Mouse (Mus musculus) activated CD4-positive, CD25-positive, alpha-beta regulatory T cell, adult 4 months (primary cell): ENCODE results near the gene RPS10-NUDT3. TPM values are rescaled to one million over a fixed set of nuclear protein-coding genes. Genes with fewer than 3 reads are reported as not detected.
A peak's percentile ranks its signal among the peaks of the same experiment; 100 is the strongest.

Experiments
- ATAC-seq: one replicate; pipeline ENCODE4 v1.8.0; 2017
- polyA plus RNA-seq, 2 experiments: library from polyadenylated mRNA; unstranded; fragments of 100-300 nt; shearing (Covaris generic); gene quantifications; one replicate each; pipeline ENCODE4 v1.2.1; 2017

The RPS10-NUDT3 gene
- not detected for polyA plus RNA-seq

DNA sequence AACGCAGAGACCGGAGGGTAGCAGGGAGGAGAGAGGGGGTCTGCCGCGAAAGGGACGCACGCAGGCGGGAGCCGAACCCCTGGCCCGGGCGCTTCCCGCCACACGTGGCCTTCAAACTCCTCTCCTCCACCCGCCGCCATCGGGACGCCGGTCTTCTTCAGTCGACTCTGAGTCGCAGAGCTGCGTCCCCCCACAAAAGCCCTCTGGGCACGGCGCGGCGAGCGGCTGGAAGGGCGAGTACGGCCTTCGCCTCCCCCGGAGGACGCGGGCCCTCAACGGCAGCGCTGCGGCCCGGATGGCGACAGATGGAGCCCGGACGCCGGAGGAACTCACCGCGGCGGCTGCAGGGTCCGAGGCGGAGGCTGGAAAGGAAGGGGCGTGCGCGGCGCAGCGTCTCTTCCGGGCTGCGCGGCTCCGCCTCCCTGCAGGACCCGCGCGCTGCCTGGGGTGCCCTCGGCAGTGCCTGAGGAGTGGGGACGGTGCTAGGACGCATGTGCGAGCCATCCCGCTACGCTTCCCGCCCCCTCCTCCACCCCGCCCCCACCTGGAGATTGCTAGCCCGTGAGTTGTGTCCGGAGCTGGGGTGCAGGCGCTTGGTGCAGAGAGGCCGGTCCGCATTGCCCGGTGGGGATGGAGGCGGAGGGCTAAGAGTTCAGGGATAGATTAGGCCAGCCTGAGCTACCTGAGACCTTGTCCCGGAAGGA, at the start of gene RPS10-NUDT3:
Gene RPS10-NUDT3 (minus strand): TSS at position 352 of the 704 bp plus-strand sequence.
- ATAC-seq = peak; percentile 93

DNA sequence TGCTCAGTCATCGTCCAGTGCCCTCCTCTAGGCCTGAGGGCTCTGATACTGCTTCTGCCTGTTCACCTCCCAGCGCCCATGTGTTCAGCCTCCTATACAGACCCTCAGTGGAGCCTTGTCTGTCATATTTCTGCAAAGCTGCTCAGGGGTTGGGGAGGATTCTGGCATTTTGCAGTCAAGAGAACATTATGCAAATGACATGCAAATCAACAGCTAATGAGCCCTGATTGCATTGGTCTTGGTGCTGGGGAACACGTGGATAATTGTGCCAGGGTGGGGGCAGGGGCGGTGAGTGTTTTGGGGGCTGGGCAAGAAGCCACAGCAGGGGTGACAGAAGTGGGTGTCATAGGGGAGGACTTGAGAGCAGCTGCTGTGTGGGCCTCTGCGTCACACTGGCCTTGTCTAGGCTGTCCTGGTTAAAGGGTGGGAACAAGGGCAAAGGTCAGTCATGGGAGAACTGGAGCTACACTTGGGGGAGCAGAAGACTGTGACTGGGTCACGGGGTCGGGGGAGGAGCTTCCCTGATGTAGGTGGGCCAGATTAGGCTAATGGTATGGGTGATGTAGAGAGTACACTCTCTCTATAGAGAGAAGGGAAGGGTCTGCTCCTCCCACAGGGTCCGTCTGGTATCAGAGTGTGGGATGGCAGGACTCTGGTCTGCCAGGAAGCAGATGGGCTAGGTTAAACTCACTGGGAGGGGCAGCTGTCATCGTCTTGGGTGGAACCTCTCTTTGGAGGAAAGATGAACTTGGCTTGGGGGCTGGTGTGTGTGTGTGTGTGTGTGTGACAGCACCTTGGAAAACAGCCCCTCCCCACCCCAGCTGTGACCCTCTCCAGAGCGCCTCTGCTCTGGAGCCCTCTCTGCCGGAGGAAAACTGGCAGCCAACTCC, 44.1 kb upstream of the RPS10-NUDT3 start:
- no peak for ATAC-seq

GRCm38 (mm10) chr17:27677756-27678155, 42.7 kb upstream of the RPS10-NUDT3 start:
- ATAC-seq = no peak

DNA sequence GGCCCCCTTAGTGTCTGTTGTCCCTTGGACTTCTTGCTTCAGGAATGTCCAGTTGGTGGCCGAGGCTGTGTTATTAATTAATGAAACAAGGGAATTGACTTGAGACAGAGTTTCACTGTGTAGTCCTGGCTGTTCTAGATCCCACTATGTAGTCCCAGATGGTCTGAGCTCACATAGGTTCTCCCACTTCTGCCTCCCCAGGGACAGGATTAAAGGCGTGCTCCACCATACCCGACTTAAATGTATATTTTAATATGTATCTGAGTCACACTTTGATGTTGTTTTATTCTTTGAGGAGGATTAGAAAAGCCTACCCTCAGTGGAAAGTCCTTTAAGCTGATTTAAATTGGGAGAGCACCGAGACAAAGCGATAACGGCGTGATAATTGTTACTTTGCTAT, 41.2 kb upstream of the RPS10-NUDT3 start:
- ATAC-seq = no peak

DNA sequence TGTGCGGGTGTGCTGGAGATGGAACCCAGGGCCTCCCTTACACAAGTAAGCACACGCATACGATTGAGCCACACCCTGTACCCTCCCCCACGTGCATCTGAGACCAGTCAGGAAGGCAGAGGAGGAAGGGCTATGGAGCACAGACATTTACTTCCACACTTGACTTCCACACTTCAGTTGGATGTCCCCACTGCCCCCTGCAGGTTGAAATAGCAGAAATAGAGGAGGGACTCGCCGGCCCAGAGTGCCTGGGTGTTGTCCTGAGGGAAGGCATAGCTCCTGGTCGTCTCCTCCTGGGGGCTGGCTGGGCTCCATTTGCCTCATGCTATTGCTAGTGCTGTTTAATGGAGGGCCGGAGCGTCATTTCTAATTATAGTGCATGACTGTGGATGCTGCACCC, 40.4 kb upstream of the RPS10-NUDT3 start:
- ATAC-seq = no peak

- ATAC-seq = no peak
These were observed 38.9 kb upstream of the RPS10-NUDT3 start for GRCm38 (mm10) chr17:27673945-27674344.

DNA sequence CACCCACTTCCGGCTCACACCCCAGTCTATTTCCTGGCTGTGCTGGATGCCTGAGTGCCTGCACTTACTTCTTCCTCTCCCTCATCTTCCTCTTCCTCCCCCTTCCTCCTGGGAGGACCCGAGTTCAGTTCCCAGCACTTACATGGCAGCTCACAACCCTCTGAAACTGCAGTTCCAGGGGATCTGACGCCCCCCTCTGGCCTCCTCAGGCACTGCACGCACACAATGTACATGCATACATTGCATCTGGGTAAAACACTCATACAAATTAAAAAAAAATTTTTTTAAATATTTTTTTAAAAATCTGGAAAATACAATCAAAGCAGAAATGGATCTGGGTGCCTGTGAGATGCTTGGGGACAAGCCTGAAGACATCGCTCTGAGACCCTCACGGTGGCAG, 36.7 kb upstream of the RPS10-NUDT3 start:
- no peak for ATAC-seq

- peak; percentile 12 for ATAC-seq
These were observed 23.7 kb upstream of the RPS10-NUDT3 start for GRCm38 (mm10) chr17:27658767-27659166.

GRCm38 (mm10) chr17:27657123-27657522, 22.1 kb upstream of the RPS10-NUDT3 start:
- ATAC-seq = no peak

- ATAC-seq = no peak
These were observed 21.4 kb upstream of the RPS10-NUDT3 start for GRCm38 (mm10) chr17:27656414-27656813.

GRCm38 (mm10) chr17:27656011-27656399, 21.0 kb upstream of the RPS10-NUDT3 start:
- ATAC-seq = no peak

- peak; percentile 77 for ATAC-seq
These were observed 20.3 kb upstream of the RPS10-NUDT3 start, which contains the start of gene Pacsin1 for GRCm38 (mm10) chr17:27655089-27656010. TSS of gene Pacsin1 (plus strand) at chr17:27655509.

- ATAC-seq = no peak
These were observed 18.4 kb upstream of the RPS10-NUDT3 start for GRCm38 (mm10) chr17:27653253-27653959.

DNA sequence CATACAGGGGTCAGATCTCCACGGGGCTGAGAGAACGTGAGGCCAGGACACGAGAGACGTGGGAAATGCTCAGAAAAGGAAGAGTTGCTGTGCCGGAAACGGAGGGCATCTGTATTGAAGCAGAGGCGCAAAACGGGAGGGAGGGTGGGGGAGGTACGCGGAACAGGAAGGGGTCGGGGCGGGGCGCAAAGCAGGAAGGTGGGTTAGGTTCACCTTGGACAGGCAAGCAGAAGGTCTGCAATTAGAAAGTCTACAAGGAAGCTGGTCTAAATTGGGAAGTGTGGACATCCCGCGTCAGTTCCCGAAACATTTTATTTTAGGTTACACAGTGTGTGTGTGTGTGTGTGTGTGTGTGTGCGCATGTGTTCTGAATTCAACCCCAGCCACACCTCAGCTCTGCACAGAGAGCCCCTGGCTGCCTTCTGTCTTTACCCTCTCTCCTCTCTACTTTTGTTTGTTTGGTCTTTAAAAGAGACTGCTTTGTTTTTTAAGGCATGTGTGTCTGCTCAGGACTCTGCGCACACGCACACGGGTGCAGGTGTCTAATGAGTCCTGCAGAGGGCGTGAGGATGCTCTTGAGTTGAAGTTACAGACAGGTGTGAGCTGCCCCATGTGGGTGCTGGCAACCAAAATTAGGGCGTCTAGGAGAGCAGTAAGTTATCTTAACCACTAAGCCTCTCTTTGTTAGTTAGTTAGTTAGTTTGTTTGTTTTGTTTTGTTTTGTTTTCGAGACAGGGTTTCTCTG, 17.2 kb upstream of the RPS10-NUDT3 start:
- ATAC-seq = peak; percentile 33

- ATAC-seq = no peak
These were observed 15.6 kb upstream of the RPS10-NUDT3 start for GRCm38 (mm10) chr17:27650586-27650985.

DNA sequence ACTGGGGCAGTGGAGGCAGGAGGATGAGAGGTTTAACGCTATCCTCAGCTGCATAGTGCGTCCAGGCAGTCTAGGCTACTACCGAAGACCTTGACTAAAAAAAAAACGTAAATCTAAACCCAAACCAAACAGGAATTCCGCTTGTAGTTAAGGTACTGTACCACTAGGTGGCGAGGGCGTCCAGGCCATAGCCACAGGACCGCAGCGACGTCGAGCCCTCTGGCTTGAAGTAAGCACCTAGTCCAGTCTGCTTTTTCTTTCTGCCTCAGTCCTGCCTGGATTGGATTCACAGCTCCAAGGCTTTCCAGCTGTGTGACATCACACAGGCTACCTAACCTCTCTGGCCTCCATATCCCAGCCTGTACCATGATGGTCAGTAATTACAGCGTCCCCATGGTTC, 15.1 kb upstream of the RPS10-NUDT3 start:
- ATAC-seq = peak; percentile 38

DNA sequence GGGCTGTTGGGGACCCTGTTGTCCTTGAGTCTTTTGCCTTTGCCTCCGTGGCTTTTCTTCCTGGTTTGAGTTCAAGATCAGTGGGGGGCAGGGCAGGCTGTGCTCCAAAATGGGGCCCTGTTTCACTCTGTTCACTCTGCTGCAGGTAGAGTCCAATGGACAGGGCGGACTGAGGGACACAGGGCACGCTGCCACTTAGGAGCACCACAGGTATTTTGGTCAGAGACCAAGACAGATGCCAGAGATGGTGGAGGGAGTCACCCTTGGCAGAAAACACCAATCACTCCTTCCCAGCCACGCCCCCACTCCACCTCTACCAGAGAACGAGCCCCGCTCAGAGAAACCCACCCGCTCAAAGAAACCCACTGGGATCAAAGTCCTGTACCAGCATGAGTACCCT, 10.8 kb upstream of the RPS10-NUDT3 start:
- ATAC-seq = no peak

DNA sequence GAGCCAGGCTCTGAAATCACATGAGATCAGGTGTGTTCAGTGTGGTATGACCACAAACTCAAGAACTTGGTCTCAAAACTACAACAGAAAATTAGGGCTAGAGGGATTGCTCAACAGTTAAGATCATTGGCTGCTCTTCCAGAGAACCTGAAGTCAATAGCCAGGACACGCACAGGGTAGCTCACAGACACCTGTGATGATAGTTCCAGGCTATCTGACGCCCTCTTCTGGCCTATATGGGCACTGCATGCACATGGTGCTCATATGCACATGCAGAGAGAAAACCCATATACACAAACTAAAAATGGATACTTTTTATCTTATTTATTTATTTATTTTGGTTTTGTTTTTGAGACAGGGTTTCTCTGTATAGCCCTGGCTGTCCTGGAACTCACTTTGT, 9.6 kb upstream of the RPS10-NUDT3 start:
- ATAC-seq = no peak

- ATAC-seq = no peak
These were observed 8.7 kb upstream of the RPS10-NUDT3 start for GRCm38 (mm10) chr17:27643756-27644155.

GRCm38 (mm10) chr17:27643101-27643500, 8.1 kb upstream of the RPS10-NUDT3 start:
- no peak for ATAC-seq

DNA sequence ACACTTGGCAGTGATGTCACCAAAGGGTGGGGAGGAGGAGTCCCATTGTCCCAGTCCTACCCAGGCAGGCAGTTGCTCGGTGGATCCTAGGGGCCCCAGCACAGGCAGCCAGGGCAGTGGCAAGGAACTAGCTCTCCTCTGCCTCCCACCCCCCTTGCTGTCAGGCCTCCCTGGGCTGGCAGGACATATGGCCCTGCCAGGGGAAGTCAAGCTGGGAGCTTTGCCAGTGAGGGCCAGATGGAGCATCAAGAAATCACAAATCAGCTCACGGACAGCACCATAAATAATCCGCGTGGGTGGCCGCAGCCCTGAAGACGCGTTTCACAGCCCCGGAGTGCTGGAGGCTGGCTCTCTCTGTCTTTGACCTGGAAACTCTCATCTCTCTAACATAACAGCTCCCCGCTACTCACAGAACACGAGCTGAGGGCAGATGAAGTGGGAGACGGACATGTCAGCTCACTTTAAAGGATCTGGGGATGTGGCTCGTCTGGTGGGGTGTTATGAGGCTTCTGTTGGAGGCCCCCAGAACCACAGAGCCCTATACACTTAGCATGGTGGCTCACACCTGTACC, 7.6 kb upstream of the RPS10-NUDT3 start:
- no peak for ATAC-seq
